Mouse (Mus musculus) MEL (cell line): ENCODE measurements around the gene Akt3. TPM values are rescaled to one million over a fixed set of nuclear protein-coding genes. Genes with fewer than 3 reads are reported as not detected.

ENCODE experiments used
- DNase-seq: peaks from one replicate; pipeline ENCODE4 v3.0.0; 2011; ENCODE audit warnings: low read depth, low spot score
- H3K27ac ChIP-seq: 2 replicates; pipeline ENCODE4 v1.5.1; 2012; ENCODE audit warnings: low read depth, mild to moderate bottlenecking, control low read depth, low read length, moderate library complexity; ENCODE audit not compliant: control insufficient read depth
- H3K27me3 ChIP-seq, 2 experiments: fragments of 150-350 bp in 1 of 2; sonication (generic) in 1 of 2; 2 replicates each; pipeline ENCODE4 v1.6.1; 2012; ENCODE audit warnings: low read length in 2 of 2, mild to moderate bottlenecking in 2 of 2, improper control_type of control experiment in 1 of 2, moderate library complexity in 1 of 2; ENCODE audit not compliant: insufficient read depth in 2 of 2, control insufficient read depth in 1 of 2
- H3K36me3 ChIP-seq, 2 experiments: 2 replicates each; pipeline ENCODE4 v1.6.1; 2012 to 2014; ENCODE audit warnings: low read length in 2 of 2, improper control_type of control experiment in 1 of 2, inconsistent platforms in 1 of 2, mild to moderate bottlenecking in 1 of 2; ENCODE audit not compliant: insufficient read depth in 2 of 2, control insufficient read depth in 1 of 2
- H3K4me1 ChIP-seq, 2 experiments: fragments of 150-350 bp in 1 of 2; sonication (generic) in 1 of 2; 2 replicates each; pipeline ENCODE4 v1.6.1; 2012; ENCODE audit warnings: low read length in 2 of 2, improper control_type of control experiment in 1 of 2, mild to moderate bottlenecking in 1 of 2; ENCODE audit not compliant: insufficient read depth in 2 of 2, control insufficient read depth in 1 of 2
- H3K4me3 ChIP-seq, 2 experiments: fragments of 150-350 bp in 1 of 2; sonication (generic) in 1 of 2; 2 replicates each; pipeline ENCODE4 v1.5.1; 2012; ENCODE audit warnings: low read depth in 2 of 2, low read length in 2 of 2, mild to moderate bottlenecking in 2 of 2, moderate library complexity in 2 of 2, control low read depth in 1 of 2, improper control_type of control experiment in 1 of 2; ENCODE audit not compliant: control insufficient read depth in 1 of 2, insufficient read depth in 1 of 2
- H3K79me2 ChIP-seq: 2 replicates; pipeline ENCODE4 v1.6.1; 2012; ENCODE audit warnings: mild to moderate bottlenecking, low read length, moderate library complexity; ENCODE audit not compliant: control insufficient read depth, poor library complexity, insufficient read depth
- H3K9ac ChIP-seq: 2 replicates; pipeline ENCODE4 v1.6.1; 2012; ENCODE audit warnings: low read depth, mild to moderate bottlenecking, control low read depth, low read length, moderate library complexity; ENCODE audit not compliant: control insufficient read depth, poor library complexity, severe bottlenecking
- H3K9me3 ChIP-seq: fragments of 150-350 bp; sonication (generic); replicated peaks from 2 replicates; pipeline ENCODE4 v1.6.1; 2012; ENCODE audit warnings: mild to moderate bottlenecking, low read length, improper control_type of control experiment, moderate library complexity; ENCODE audit not compliant: insufficient read depth
- ELF1 ChIP-seq: IDR thresholded peaks from 2 replicates; pipeline ENCODE4 v1.6.1; 2014; ENCODE audit warnings: low read depth, mild to moderate bottlenecking, inconsistent platforms, low read length, improper control_type of control experiment, moderate library complexity
- EP300 ChIP-seq, 2 experiments: IDR thresholded peaks; 2 replicates each; pipeline ENCODE4 v1.6.1; 2011; ENCODE audit warnings: improper control_type of control experiment in 2 of 2, low read length in 2 of 2, low read depth in 1 of 2, mild to moderate bottlenecking in 1 of 2
- GABPA ChIP-seq: IDR thresholded peaks from 2 replicates; pipeline ENCODE4 v1.6.1; 2012; ENCODE audit warnings: low read depth, mild to moderate bottlenecking, inconsistent platforms, low read length, improper control_type of control experiment, moderate library complexity
- MAZ ChIP-seq: IDR thresholded peaks from 2 replicates; pipeline ENCODE4 v1.6.1; 2012; ENCODE audit warnings: low read depth, mild to moderate bottlenecking, inconsistent platforms, low read length, improper control_type of control experiment
- MEF2A ChIP-seq: IDR thresholded peaks from 2 replicates; pipeline ENCODE4 v1.6.1; 2014; ENCODE audit warnings: low read depth, mild to moderate bottlenecking, inconsistent platforms, low read length, improper control_type of control experiment; ENCODE audit not compliant: poor library complexity, insufficient replicate concordance, severe bottlenecking; ENCODE audit errors: extremely low read depth
- MXI1 ChIP-seq: IDR thresholded peaks from 2 replicates; pipeline ENCODE4 v1.6.1; 2011; ENCODE audit warnings: mild to moderate bottlenecking, low read depth, low read length, improper control_type of control experiment
- MYB ChIP-seq: IDR thresholded peaks from 2 replicates; pipeline ENCODE4 v1.6.1; 2011; ENCODE audit warnings: mild to moderate bottlenecking, low read depth, low read length, improper control_type of control experiment
- MYC ChIP-seq: IDR thresholded peaks from 2 replicates; pipeline ENCODE4 v1.6.1; 2011; ENCODE audit warnings: low read depth, mild to moderate bottlenecking, low read length, improper control_type of control experiment, moderate library complexity
- NELFE ChIP-seq: IDR thresholded peaks from 2 replicates; pipeline ENCODE4 v1.6.1; 2011; ENCODE audit warnings: low read depth, low read length, improper control_type of control experiment
- NRF1 ChIP-seq: IDR thresholded peaks from 2 replicates; pipeline ENCODE4 v1.6.1; 2014; ENCODE audit warnings: low read depth, mild to moderate bottlenecking, inconsistent platforms, low read length, improper control_type of control experiment, moderate library complexity; ENCODE audit not compliant: poor library complexity, insufficient read depth, severe bottlenecking
- SIN3A ChIP-seq: IDR thresholded peaks from 2 replicates; pipeline ENCODE4 v1.6.1; 2012; ENCODE audit warnings: low read length, improper control_type of control experiment, inconsistent platforms
- SMC3 ChIP-seq: IDR thresholded peaks from 2 replicates; pipeline ENCODE4 v1.6.1; 2011; ENCODE audit warnings: low read depth, low read length, improper control_type of control experiment
- TCF12 ChIP-seq: IDR thresholded peaks from 2 replicates; pipeline ENCODE4 v1.6.1; 2014; ENCODE audit warnings: low read depth, mild to moderate bottlenecking, inconsistent platforms, low read length, improper control_type of control experiment, moderate library complexity
- USF2 ChIP-seq, 2 experiments: IDR thresholded peaks; 2 replicates each; pipeline ENCODE4 v1.6.1; 2011 to 2012; ENCODE audit warnings: improper control_type of control experiment in 2 of 2, low read length in 2 of 2, borderline replicate concordance in 1 of 2, inconsistent platforms in 1 of 2, low read depth in 1 of 2, mild to moderate bottlenecking in 1 of 2; ENCODE audit not compliant: insufficient read depth in 1 of 2
- ZC3H11A ChIP-seq: IDR thresholded peaks from 2 replicates; pipeline ENCODE4 v1.6.1; 2012; ENCODE audit warnings: low read depth, mild to moderate bottlenecking, inconsistent platforms, low read length, improper control_type of control experiment
- ZNF384 ChIP-seq: IDR thresholded peaks from 2 replicates; pipeline ENCODE4 v1.6.1; 2012; ENCODE audit warnings: low read depth, mild to moderate bottlenecking, inconsistent platforms, low read length, improper control_type of control experiment
- polyA plus RNA-seq, 2 experiments: library from polyadenylated mRNA; stranded (reverse) in 1 of 2; unstranded in 1 of 2; fragments of >175 nt in 1 of 2; fragments of >200 nt in 1 of 2; gene quantifications; 2 replicates each; pipeline versions ENCODE4 v1.2.1 to v1.2.4; 2012; ENCODE audit warnings: low replicate concordance in 2 of 2, low read depth in 1 of 2; ENCODE audit not compliant: insufficient read length in 2 of 2, insufficient read depth in 1 of 2, missing spikeins in 1 of 2
- total RNA-seq: library from RNA; depleted of rRNA; stranded (reverse); fragments of 300-350 nt; gene quantifications from 2 replicates; pipeline ENCODE4 v1.2.3, GENCODE M21; 2012

The Akt3 gene
- total and polyA plus RNA-seq, 3 experiments = 3.5 to 6.2 TPM; not detected in 1

DNA sequence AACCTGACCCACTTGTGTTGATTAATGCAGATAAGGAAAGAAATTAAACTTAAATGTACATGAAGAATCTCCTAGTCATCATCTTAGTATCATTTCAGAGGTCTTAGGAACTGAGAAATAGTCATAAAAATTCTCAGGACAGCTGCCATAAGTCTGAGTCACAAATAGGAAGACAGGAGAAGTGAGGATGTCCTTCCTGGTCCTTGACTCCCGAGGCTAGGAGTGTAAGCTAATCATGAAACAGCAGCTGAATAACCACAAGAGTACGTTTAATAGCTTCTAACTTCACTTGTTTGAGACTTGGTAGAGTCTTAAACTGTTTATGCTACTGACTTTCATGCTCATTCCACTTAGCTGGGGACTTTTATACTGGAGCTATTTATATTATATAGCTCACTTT, 229.0 kb downstream of the Akt3 start:
- Histone ChIP-seq H3K9ac (no peak overlapping the region), H3K27ac (no peak overlapping the region), H3K36me3 (no peaks in the 10 kb centered on the region)

GRCm38 (mm10) chr1:177027706-177028105, 230.3 kb downstream of the Akt3 start:
- no peak for TF ChIP-seq USF2 (IDR thresholded peaks at IDR 0.05; ENCODE audit: borderline replicate concordance in 1 of 2, insufficient read depth in 1 of 2, low read depth in 1 of 2, low read length in 2 of 2)
- TF ChIP-seq SMC3 = no peak
- no peak for TF ChIP-seq NELFE

More for the DNA sequence above, 229.0 kb downstream of the Akt3 start:
- no peaks in the 10 kb centered on the region for H3K79me2 ChIP-seq
- DNase-seq = no peak
- H3K9me3 ChIP-seq = no peaks in the 10 kb centered on the region
- TF ChIP-seq NRF1 (no peak), USF2 (IDR thresholded peaks at IDR 0.05; ENCODE audit: borderline replicate concordance in 1 of 2, insufficient read depth in 1 of 2, low read depth in 1 of 2, low read length in 2 of 2) (no peak), NELFE (no peak), ZNF384 (no peak)
- no peaks in the 10 kb centered on the region for H3K4me1 ChIP-seq
- H3K27me3 ChIP-seq = no peaks in the 10 kb centered on the region
- no peak overlapping the region for H3K4me3 ChIP-seq

DNA sequence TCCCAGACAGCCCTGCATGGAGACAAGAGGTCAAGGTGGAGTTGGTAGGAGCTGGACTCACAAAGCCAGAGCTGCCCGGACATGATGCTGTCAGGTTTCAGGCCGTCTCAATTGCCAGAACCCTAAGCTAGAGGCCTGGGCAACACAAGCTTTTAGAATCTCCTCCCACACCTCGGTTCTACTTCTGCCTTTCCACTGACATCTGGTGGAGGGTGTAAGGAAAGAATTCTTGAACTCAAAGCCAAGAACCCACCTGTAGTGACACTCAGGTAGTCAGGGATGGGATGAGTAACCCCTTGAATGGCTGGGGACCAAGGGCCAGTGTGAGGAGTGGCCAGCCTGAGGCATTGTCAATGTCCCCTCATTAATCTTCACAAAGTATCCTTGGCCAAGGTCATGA, 235.3 kb downstream of the Akt3 start:
- no peak for DNase-seq
- Histone ChIP-seq H3K79me2 (no peaks in the 10 kb centered on the region), H3K9me3 (no peaks in the 10 kb centered on the region), H3K27ac (no peak overlapping the region), H3K9ac (no peak overlapping the region), H3K4me1 (peaks cover 0 to 5% of the 10 kb centered on the region in 2 experiments; a peak in 2 of 4 replicates), H3K4me3 (no peak overlapping the region), H3K36me3 (peaks cover 0 to 9% of the 10 kb centered on the region in 2 experiments; a peak in 2 of 4 replicates), H3K27me3 (no peaks in the 10 kb centered on the region)
- TF ChIP-seq MYC (no peak), MXI1 (no peak), NRF1 (no peak), MEF2A (no peak), MAZ (no peak), TCF12 (no peak), ZC3H11A (no peak), EP300 (IDR thresholded peaks at IDR 0.05; ENCODE audit: low read depth in 1 of 2, low read length in 2 of 2) (no peak), ZNF384 (no peak), MYB (no peak), SIN3A (no peak), GABPA (no peak), ELF1 (no peak)

More at GRCm38 (mm10) chr1:177027706-177028105, 230.3 kb downstream of the Akt3 start:
- Histone ChIP-seq H3K9me3 (no peaks in the 10 kb centered on the region), H3K27ac (no peak overlapping the region), H3K4me3 (no peak overlapping the region), H3K79me2 (no peaks in the 10 kb centered on the region), H3K27me3 (no peaks in the 10 kb centered on the region), H3K9ac (no peak overlapping the region), H3K36me3 (no peaks in the 10 kb centered on the region), H3K4me1 (no peaks in the 10 kb centered on the region)
- DNase-seq = no peak
